Mouse (Mus musculus): ENCODE measurements around the gene Eid2b.
A peak's percentile ranks its signal among the peaks of the same experiment; 100 is the strongest.
"Not testable (repeated sequence)": the region's sequence is repeated elsewhere in the genome, so short reads cannot be mapped to it uniquely, and the experiment has no call there.

Gene Eid2b

DNA sequence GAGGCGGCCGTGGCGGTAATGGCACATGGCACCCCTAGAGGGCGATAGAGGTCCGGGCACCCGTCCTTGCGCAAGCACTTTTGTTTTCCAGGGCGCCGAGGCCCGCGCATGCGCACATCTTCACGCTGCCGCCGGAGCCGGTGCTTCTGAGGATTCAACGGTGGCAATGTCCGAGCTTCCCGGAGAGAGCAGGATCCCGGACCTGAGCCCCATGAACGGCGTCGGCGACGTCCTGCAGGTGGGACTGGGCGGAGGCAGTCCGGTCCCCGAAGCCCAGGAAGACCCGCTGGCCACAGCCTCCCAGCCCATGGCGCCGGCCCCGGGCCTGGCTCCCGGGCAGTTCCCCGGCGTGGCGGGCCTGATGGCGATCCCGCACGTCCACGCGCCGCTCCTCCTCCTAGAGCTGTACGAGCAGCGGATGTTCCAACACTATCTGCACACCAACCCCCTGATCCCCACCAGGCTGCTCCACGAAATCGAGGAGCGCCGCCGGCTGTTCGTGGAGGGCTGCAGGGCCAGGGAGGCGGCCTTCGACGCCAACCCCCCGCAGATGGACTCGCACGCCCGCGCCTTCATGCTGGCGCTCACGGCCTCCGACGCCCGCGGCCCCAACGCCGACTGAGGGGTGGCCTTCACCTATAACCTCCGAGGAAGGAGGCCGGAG, at the start of gene Eid2b:
Eid2b (plus strand) TSS at position 125 of the 664 bp plus-strand sequence.
- ATAC-seq (ENCODE audit: insufficient number of reproducible peaks, low FRiP score, low TSS enrichment) = peak; percentile 74

DNA sequence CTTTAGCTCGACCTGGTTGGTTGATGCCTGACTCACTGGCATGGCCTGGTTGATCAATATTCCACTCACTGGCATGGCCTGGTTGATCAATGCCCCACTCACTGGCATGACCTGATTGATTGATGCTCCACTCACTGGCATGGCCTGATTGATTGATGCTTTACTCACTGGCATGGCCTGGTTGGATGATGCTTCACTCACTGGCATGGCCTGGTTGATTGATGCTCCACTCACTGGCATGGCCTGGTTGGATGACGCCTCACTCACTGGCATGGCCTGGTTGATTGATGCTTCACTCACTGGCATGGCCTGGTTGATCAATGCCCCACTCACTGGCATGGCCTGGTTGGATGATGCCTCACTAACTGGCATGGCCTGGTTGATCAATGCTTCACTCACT, 33.6 kb upstream of the Eid2b start:
- ATAC-seq (ENCODE audit: insufficient number of reproducible peaks, low FRiP score, low TSS enrichment) = not testable (repeated sequence)

DNA sequence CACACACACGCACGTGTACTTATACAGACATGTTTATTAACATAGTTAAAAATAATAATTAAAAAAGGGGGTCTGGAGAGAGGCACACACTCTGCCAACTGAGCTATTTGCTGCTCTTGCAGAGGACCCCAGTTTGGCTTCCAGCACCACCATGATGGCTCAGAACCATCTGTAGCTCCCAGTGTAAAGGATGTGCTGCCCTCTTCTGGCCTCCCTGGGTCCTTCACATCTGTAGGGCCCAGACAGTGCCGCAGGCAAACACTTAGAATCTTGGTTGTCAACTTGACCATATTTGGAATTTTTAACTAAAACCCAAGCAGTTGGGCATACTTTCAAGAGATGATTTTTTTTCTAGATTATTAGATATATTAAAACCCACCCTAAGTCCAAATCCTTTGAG, 28.6 kb upstream of the Eid2b start:
- ATAC-seq (ENCODE audit: insufficient number of reproducible peaks, low FRiP score, low TSS enrichment) = no peak

DNA sequence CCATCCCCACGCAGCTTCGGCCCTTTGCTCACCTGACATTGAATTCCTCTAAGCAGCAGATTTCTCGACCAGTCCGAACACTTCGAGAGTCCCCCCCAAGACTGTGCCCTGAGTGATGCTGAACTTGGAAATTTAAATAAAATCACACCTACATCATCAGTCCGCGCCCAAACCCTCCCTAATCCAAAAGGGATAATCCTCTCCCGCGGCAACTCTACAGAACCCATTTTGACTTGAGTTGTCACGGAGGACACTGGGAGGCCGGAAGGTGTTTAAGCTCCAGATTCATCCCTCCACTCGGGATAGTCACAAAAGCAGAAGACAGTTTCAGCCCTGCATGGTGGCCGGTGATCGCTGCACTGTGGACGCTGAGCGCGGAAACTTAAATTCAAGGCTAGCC, 25.6 kb upstream of the Eid2b start:
- no peak for ATAC-seq (ENCODE audit: insufficient number of reproducible peaks, low FRiP score, low TSS enrichment)

DNA sequence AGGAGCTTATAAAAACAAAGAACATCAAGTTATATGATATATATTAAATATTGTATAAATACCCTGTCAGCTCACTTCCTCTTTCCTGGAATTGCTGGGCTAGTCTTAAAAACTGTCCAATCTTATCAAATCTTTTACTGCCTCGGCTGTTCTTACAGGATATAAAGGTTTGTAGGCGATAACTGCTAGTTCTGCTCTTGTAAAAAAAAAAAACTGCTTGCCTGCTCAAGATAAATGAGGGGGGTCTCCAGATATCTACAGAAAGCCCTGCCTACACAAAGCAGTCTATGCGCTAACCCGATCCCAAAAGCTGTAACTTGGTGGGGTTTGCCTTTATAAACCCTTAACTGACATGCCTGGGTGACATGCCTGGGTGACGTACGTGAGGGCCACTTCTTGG, 22.9 kb upstream of the Eid2b start:
- ATAC-seq (ENCODE audit: insufficient number of reproducible peaks, low FRiP score, low TSS enrichment) = no peak

- no peak for ATAC-seq (ENCODE audit: insufficient number of reproducible peaks, low FRiP score, low TSS enrichment)
These were observed 22.1 kb upstream of the Eid2b start for GRCm38 (mm10) chr7:28255476-28255875.

DNA sequence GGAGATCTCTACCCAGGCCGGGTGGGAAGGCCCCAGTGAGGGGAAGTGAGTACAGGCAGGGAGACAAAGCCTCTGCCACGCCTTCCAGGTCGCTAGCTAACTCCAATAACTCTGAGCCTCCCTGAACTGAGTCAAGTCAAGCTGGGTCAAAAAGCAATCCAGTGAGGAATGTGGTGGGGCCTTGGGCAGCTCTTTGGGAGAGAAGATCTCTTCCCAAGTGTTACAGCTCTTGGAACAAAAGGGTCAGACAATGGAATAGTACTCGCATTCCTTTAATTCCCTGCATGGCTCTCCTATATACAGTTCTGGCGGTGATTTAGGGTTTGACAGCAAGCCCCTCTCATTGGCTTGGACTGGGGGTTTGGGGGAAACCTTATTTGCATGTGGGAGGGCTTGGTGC, 14.7 kb upstream of the Eid2b start:
- ATAC-seq (ENCODE audit: insufficient number of reproducible peaks, low FRiP score, low TSS enrichment) = no peak

- ATAC-seq (ENCODE audit: insufficient number of reproducible peaks, low FRiP score, low TSS enrichment) = no peak
These were observed 13.8 kb upstream of the Eid2b start for GRCm38 (mm10) chr7:28263786-28264185.

- ATAC-seq (ENCODE audit: insufficient number of reproducible peaks, low FRiP score, low TSS enrichment) = no peak
These were observed 12.1 kb upstream of the Eid2b start for GRCm38 (mm10) chr7:28265391-28265790.

GRCm38 (mm10) chr7:28267129-28268041, 10.2 kb upstream of the Eid2b start, which contains the start of gene Eid2:
Gene Eid2 (plus strand): TSS chr7:28267881.
- peak; percentile 85; the same call in 1 of the 2 replicates for ATAC-seq (ENCODE audit: insufficient number of reproducible peaks, low FRiP score, low TSS enrichment)

DNA sequence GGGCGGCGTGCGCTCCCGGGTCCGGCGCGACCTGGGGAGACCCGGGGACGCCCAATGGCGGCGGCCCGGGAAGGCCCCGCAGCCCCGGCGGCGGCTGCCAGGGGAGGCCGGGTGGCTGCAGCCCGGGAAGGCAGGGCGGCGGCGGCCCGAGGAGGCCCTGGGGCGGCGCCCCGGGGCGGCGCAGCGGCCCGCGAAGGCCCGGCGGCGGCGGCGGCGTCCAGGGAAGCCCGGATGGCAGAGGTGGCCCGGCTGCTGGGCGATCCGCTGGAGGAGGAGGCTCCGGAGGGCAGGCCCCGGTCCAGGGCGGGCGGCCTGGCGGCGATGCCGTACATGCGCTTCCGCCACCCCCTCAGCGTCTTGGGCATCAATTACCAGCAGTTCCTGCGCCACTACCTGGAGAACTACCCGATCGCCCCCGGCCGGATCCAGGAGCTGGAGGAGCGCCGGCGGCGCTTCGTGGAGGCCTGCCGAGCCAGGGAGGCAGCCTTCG, 9.5 kb upstream of the Eid2b start:
- peak; percentile 58; the same call in 1 of the 2 replicates for ATAC-seq (ENCODE audit: insufficient number of reproducible peaks, low FRiP score, low TSS enrichment)

GRCm38 (mm10) chr7:28268576-28268975, 9.0 kb upstream of the Eid2b start:
- no peak for ATAC-seq (ENCODE audit: insufficient number of reproducible peaks, low FRiP score, low TSS enrichment)

DNA sequence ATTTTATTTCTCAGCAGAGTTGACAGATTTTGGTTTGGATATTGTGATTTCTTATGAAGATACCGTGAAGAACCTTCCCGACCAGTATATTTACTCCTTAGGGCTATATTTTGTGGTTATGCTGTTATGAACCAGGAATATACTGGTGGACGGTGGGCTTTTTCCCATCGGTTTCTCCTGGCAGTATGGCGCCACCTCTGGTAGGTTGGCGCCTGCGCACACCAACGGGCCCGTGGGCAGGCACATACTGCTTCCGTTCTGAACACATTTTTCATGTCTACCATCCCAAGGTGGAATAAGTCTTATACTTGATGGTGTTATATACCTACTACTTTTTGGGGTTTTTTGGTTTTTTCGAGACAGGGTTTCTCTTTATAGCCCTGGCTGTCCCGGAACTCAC, 8.2 kb upstream of the Eid2b start:
- ATAC-seq (ENCODE audit: insufficient number of reproducible peaks, low FRiP score, low TSS enrichment) = no peak

DNA sequence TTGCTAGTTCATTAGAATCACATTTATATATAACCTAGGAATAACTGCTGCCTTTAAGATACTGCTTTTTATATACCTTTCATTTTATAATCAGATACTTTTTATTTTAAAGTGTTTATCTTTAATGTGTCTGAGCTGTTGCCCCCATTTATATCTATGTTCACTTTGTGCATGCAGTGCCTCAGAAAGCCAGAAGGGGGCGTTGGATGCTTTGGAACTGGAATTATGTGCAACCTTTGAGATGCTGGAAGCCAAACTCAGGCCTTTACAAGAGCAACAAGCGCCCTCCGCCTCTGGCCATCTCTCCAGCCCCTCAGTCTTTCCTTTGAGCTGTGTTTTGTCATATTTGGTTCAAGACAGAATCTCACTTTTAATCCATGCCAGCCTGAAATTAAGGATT, 5.8 kb upstream of the Eid2b start:
- no peak for ATAC-seq (ENCODE audit: insufficient number of reproducible peaks, low FRiP score, low TSS enrichment)

DNA sequence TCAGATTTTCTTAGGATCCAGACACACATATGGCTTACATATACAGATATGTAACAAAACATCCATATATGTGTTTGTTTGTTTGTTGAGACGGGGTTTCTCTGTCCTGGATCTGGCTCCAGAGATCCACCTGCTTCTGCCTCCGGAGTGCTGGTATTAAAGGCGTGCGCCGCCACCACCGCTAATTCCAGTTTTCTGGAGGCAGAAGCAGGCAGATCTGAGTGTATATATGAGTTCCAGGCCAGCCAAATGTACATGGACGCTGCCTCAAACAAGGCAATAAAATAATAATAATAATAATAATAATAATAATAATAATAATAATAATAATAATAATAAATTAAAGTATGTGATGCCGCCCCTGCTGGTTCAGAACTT, 313 bp upstream of the Eid2b start:
- no peak for ATAC-seq (ENCODE audit: insufficient number of reproducible peaks, low FRiP score, low TSS enrichment)

DNA sequence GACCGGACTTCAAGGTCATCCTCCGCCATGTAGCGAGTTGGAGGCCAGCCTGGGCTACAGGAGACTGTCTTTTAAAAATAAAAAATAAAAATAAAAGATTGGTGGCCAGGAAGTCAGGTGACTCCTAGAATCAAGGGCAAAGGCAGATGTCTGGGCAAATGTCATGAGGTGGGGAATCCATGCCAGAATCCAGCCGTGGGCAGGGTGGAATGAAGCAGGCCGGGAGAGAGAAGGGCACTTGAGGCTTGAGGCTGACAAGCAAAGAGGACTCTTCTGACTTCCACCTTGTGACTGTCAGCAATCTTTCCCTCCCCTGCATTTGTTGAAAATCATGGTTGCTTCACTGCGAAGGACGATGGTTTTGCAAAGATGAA, 727 bp downstream of the Eid2b start:
- ATAC-seq (ENCODE audit: insufficient number of reproducible peaks, low FRiP score, low TSS enrichment) = no peak

- ATAC-seq (ENCODE audit: insufficient number of reproducible peaks, low FRiP score, low TSS enrichment) = no peak
These were observed 3.1 kb downstream of the Eid2b start for GRCm38 (mm10) chr7:28280630-28281029.

DNA sequence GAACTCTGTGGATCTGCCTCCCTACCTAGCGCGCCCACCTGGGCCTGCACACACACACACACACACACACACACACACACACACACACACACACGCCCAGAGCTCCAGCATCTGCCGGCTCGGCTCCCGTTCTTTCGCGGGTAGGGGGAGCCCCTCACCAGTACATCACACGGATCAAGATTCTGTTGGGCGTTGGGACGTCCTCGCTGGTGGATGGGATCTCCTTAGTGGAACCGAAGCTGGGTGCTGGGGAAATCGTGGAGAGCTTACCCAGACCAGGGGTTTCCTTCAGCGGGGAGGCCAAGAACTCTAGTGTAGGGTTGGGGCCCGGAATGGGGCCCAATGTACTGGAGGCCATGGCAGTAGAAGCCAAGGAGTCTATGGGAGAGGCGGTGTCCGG, 12.6 kb downstream of the Eid2b start:
- no peak for ATAC-seq (ENCODE audit: insufficient number of reproducible peaks, low FRiP score, low TSS enrichment)

DNA sequence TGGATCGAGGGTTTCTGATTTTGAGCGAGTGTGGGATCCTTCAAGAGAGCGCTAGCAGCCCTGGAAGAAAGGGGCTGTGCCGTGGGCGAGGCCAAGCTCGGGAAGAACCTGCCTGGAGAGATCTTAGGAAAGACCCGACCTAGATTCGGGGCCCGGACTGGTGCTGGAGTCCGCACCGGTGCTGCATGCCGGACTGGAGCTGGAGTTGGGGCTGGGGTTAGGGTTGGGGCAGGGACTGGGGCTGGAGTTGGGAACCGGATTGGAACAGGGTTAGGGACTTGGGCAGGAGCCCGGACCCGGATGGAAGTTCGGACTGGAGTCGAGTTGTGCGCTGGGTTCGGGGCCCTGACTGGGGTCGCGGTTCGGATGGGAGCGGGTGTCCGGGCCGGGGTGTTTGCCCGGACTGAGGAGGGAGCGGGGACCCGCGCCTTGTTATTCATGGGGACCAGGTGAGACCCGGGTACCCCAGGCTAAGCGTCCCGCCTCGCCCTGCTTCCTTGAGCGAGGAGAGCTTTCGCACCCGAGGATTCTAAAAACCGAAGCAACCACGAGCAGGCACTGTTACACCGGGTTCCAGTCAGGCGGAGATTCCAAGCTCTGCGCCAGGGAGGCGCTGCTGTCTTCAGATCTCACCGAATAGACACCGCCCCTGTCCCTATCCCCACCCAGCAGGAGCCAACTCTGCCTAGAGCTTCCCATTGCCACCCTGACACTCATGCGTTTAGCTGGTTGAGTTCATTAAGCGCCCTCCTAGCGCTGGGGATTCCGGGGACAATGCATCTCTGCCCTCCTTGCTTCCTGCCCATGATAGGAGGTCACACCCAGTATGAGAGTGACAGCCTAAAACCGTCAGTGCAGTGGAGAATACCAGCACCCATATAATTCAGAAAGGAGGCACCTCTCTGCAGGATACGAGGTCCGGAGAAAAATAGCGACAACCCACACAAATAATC, 13.4 kb downstream of the Eid2b start, which contains the start of gene Selenov:
Selenov (minus strand) TSS at position 549 of the 953 bp plus-strand sequence.
- ATAC-seq (ENCODE audit: insufficient number of reproducible peaks, low FRiP score, low TSS enrichment) = no peak

GRCm38 (mm10) chr7:28294481-28294880, 16.9 kb downstream of the Eid2b start:
- no peak for ATAC-seq (ENCODE audit: insufficient number of reproducible peaks, low FRiP score, low TSS enrichment)

Measured in cerebellum, adult (tissue).